8 mouse cellular contexts compared by ENCODE assay signal in genomic region chr13:73603046-73603445, GRCm38 (mm10). TPM values are rescaled to one million over a fixed set of nuclear protein-coding genes. Genes with fewer than 3 reads are reported as not detected.
DNase-seq lines count a peak whose midpoint lies in the region; ATAC-seq and TF ChIP-seq lines count a peak whose summit lies in the region.

No protein-coding gene starts in this region.

- peak overlapping the region; percentile 76 for H3K4me3 ChIP-seq in lung, embryonic 15.5 days
- H3K4me3 ChIP-seq in embryonic facial prominence, embryonic 12.5 days: peak overlapping the region; percentile 73
- H3K4me3 ChIP-seq in intestine, embryonic 16.5 days (ENCODE audit: low read length): peak overlapping the region; percentile 78
- H3K4me3 ChIP-seq in neural tube, embryonic 14.5 days (ENCODE audit: low read depth, low read length): peak overlapping the region; percentile 78
- no peak overlapping the region for H3K4me3 ChIP-seq in lung, adult 2 months (replicated peaks; ENCODE audit: extremely low read depth, low read depth, low read length)

- H3K4me1 ChIP-seq in lung, embryonic 15.5 days: peaks cover 16% of the 10 kb centered on the region
- peaks cover 13% of the 10 kb centered on the region for H3K4me1 ChIP-seq in embryonic facial prominence, embryonic 12.5 days
- H3K4me1 ChIP-seq in intestine, embryonic 16.5 days (ENCODE audit: control insufficient read depth, insufficient read depth, low read length): peaks cover 10% of the 10 kb centered on the region
- H3K4me1 ChIP-seq in neural tube, embryonic 14.5 days (ENCODE audit: control insufficient read depth, insufficient read depth, low read length): peaks cover 13% of the 10 kb centered on the region
- peaks cover 6% of the 10 kb centered on the region for H3K4me1 ChIP-seq in lung, adult 2 months (ENCODE audit: control insufficient read depth, insufficient read depth, low read length)

- TF ChIP-seq CTCF in lung, adult 2 months (IDR thresholded peaks at IDR 0.05; ENCODE audit: insufficient read depth, low read length): no peak

- no peak for ATAC-seq in lung, embryonic 15.5 days (ENCODE audit: borderline replicate concordance, extremely low read depth, low FRiP score, low TSS enrichment)
- ATAC-seq in embryonic facial prominence, embryonic 12.5 days (ENCODE audit: insufficient number of reproducible peaks, insufficient read depth, low FRiP score, low TSS enrichment): no peak
- no peak for ATAC-seq in intestine, embryonic 16.5 days
- 0 out of 2 replicates have a peak, but pooled peaks have one; percentile 3 for ATAC-seq in neural tube, embryonic 14.5 days (ENCODE audit: low read depth)

- WGBS in lung, embryonic 15.5 days: 44% methylated on average over 4 of the region's 4 CpGs
- WGBS in embryonic facial prominence, embryonic 12.5 days: 53% methylated on average over 4 of the region's 4 CpGs
- 44% methylated on average over 4 of the region's 4 CpGs for WGBS in intestine, embryonic 16.5 days
- 48% methylated on average over 4 of the region's 4 CpGs for WGBS in neural tube, embryonic 14.5 days
- 51% methylated on average over 4 of the region's 4 CpGs for WGBS in lung, adult 2 months

- peaks cover 16% of the 10 kb centered on the region for H3K36me3 ChIP-seq in lung, embryonic 15.5 days
- H3K36me3 ChIP-seq in embryonic facial prominence, embryonic 12.5 days: peaks cover 20% of the 10 kb centered on the region
- no peaks in the 10 kb centered on the region for H3K36me3 ChIP-seq in intestine, embryonic 16.5 days (ENCODE audit: control insufficient read depth, insufficient read depth, low read length)
- H3K36me3 ChIP-seq in neural tube, embryonic 14.5 days (ENCODE audit: control insufficient read depth, insufficient read depth, low read length): peaks cover 11% of the 10 kb centered on the region; the same call in 1 of the 2 replicates

- H3K27me3 ChIP-seq in lung, embryonic 15.5 days: no peaks in the 10 kb centered on the region
- H3K27me3 ChIP-seq in embryonic facial prominence, embryonic 12.5 days: no peaks in the 10 kb centered on the region
- no peaks in the 10 kb centered on the region; the same call in 1 of the 2 replicates for H3K27me3 ChIP-seq in intestine, embryonic 16.5 days (replicated peaks; ENCODE audit: control insufficient read depth, insufficient read depth, low read length)
- H3K27me3 ChIP-seq in neural tube, embryonic 14.5 days (ENCODE audit: control insufficient read depth, insufficient read depth, low read length): no peaks in the 10 kb centered on the region

- no peak overlapping the region for H3K27ac ChIP-seq in lung, embryonic 15.5 days
- H3K27ac ChIP-seq in embryonic facial prominence, embryonic 12.5 days: no peak overlapping the region
- H3K27ac ChIP-seq in intestine, embryonic 16.5 days (ENCODE audit: low read length): no peak overlapping the region
- no peak overlapping the region for H3K27ac ChIP-seq in neural tube, embryonic 14.5 days (ENCODE audit: low read depth, low read length)

- intact Hi-C loops in left cerebral cortex, postnatal 10 days (cut with DNase I): loop anchor here (5.0 kb wide), 1 partner anchor 91 kb away; no protein-coding TSS in a partner anchor

- no peak for DNase-seq in lung, postnatal 25 days (ENCODE audit: low spot score)
- DNase-seq in layer of hippocampus, adult 9-11 months: no peak
- DNase-seq in lung, adult 2 months: no peak
- DNase-seq in left cerebral cortex, postnatal 10 days (ENCODE audit: extremely low spot score in 1 of 2, low spot score in 2 of 2): no peak

- TF ChIP-seq POLR2A in lung, adult 2 months (IDR thresholded peaks at IDR 0.05; ENCODE audit: borderline replicate concordance, extremely low read depth, low read depth, low read length): no peak

- peak overlapping the region; percentile 80 for H3K9ac ChIP-seq in lung, embryonic 15.5 days
- peak overlapping the region; percentile 76 for H3K9ac ChIP-seq in embryonic facial prominence, embryonic 12.5 days
- peak overlapping the region; percentile 82 for H3K9ac ChIP-seq in intestine, embryonic 16.5 days (ENCODE audit: low read depth, low read length)
- peak overlapping the region; percentile 91 for H3K9ac ChIP-seq in neural tube, embryonic 14.5 days (replicated peaks; ENCODE audit: low read depth, low read length)

- H3K9me3 ChIP-seq in lung, embryonic 15.5 days: no peaks in the 10 kb centered on the region
- no peaks in the 10 kb centered on the region for H3K9me3 ChIP-seq in embryonic facial prominence, embryonic 12.5 days
- no peaks in the 10 kb centered on the region for H3K9me3 ChIP-seq in intestine, embryonic 16.5 days (ENCODE audit: control insufficient read depth, low read length)
- no peaks in the 10 kb centered on the region for H3K9me3 ChIP-seq in neural tube, embryonic 14.5 days (ENCODE audit: control insufficient read depth, low read length)

- peak overlapping the region; percentile 86 for H3K4me2 ChIP-seq in lung, embryonic 15.5 days
- peak overlapping the region; percentile 96 for H3K4me2 ChIP-seq in embryonic facial prominence, embryonic 12.5 days (replicated peaks)
- H3K4me2 ChIP-seq in intestine, embryonic 16.5 days (ENCODE audit: low read depth, low read length): peak overlapping the region; percentile 87
- peak overlapping the region; percentile 90 for H3K4me2 ChIP-seq in neural tube, embryonic 14.5 days (ENCODE audit: low read depth, low read length)

RNA-seq across cellular contexts. Expression of gene Clptm1l, which starts 0.8 kb away (rescaled TPM):
- polyA plus RNA-seq in lung, embryonic 15.5 days (2015; fragmentation: Nextera tagmentation; extraction: Ambion mirVana): 113 and 118 TPM in 2 replicates
- 127 and 130 TPM in 2 replicates for polyA plus RNA-seq in embryonic facial prominence, embryonic 12.5 days (2016; fragmentation: Nextera tagmentation; extraction: Ambion mirVana)
- 81.1 and 149 TPM in 2 replicates for polyA plus RNA-seq in intestine, embryonic 16.5 days (2015; fragmentation: Nextera tagmentation; extraction: Ambion mirVana)
- 141 and 143 TPM in 2 replicates for polyA plus RNA-seq in neural tube, embryonic 14.5 days (2014; fragmentation: Nextera tagmentation; extraction: Ambion mirVana)
- 104 and 115 TPM in 2 replicates for polyA plus RNA-seq in lung, adult 2 months (2012; rRNA removed)
- 100 to 1,000 TPM; 123 to 124 TPM for total RNA-seq in left cerebral cortex, postnatal 10 days (2021)

RNA-seq across cellular contexts. Expression of gene Tert, which starts 23.7 kb away (rescaled TPM):
- 3.2 and 4.6 TPM in 2 replicates for polyA plus RNA-seq in lung, embryonic 15.5 days (2015; fragmentation: Nextera tagmentation; extraction: Ambion mirVana)
- polyA plus RNA-seq in embryonic facial prominence, embryonic 12.5 days (2016; fragmentation: Nextera tagmentation; extraction: Ambion mirVana): 10.3 and 13.2 TPM in 2 replicates
- polyA plus RNA-seq in intestine, embryonic 16.5 days (2015; fragmentation: Nextera tagmentation; extraction: Ambion mirVana): 8.0 and 9.8 TPM in 2 replicates
- polyA plus RNA-seq in neural tube, embryonic 14.5 days (2014; fragmentation: Nextera tagmentation; extraction: Ambion mirVana): 6.6 and 7.0 TPM in 2 replicates
- polyA plus RNA-seq in lung, adult 2 months (2012; rRNA removed): 1.5 and 2.4 TPM in 2 replicates
- total RNA-seq in left cerebral cortex, postnatal 10 days (2021): 1 to 10 TPM; 4.1 to 5.0 TPM
